Mouse (Mus musculus): Measurements from ENCODE around the gene Spdye4c. TPM values are rescaled to one million over a fixed set of nuclear protein-coding genes. Genes with fewer than 3 reads are reported as not detected.

Spdye4c gene
- polyA plus RNA-seq, 1 experiment from 2014 or later: not detected

GRCm38 (mm10) chr2:128564195-128564594 lies 26.8 kb upstream of the Spdye4c start:
- no peak overlapping the region for H3K27ac ChIP-seq
- no peaks in the 10 kb centered on the region; the same call in 1 of the 2 replicates for H3K4me1 ChIP-seq
- no peak overlapping the region for H3K4me2 ChIP-seq (replicated peaks)
- no peaks in the 10 kb centered on the region for H3K36me3 ChIP-seq
- no peaks in the 10 kb centered on the region for H3K9me3 ChIP-seq
- no peaks in the 10 kb centered on the region for H3K27me3 ChIP-seq
- WGBS: 89% methylated on average over 3 of the region's 3 CpGs
- H3K9ac ChIP-seq: no peak overlapping the region
- H3K4me3 ChIP-seq: no peak overlapping the region
- ATAC-seq (ENCODE audit: insufficient number of reproducible peaks, insufficient read depth, low FRiP score, low TSS enrichment): no peak

- WGBS: 55% methylated on average over 8 of the region's 8 CpGs
- no peak for ATAC-seq (ENCODE audit: insufficient number of reproducible peaks, insufficient read depth, low FRiP score, low TSS enrichment)
- Histone ChIP-seq H3K27ac (no peak overlapping the region), H3K4me2 (replicated peaks) (no peak overlapping the region), H3K9ac (no peak overlapping the region), H3K4me3 (no peak overlapping the region), H3K27me3 (no peaks in the 10 kb centered on the region), H3K4me1 (no peaks in the 10 kb centered on the region; the same call in 1 of the 2 replicates), H3K36me3 (no peaks in the 10 kb centered on the region), H3K9me3 (no peaks in the 10 kb centered on the region)
These were observed 25.1 kb upstream of the Spdye4c start for GRCm38 (mm10) chr2:128565904-128566303.

- ATAC-seq (ENCODE audit: insufficient number of reproducible peaks, insufficient read depth, low FRiP score, low TSS enrichment): no peak
- no peaks in the 10 kb centered on the region for H3K36me3 ChIP-seq
- H3K27ac ChIP-seq: no peak overlapping the region
- 68% methylated on average over 10 of the region's 10 CpGs for WGBS
- no peaks in the 10 kb centered on the region for H3K9me3 ChIP-seq
- no peak overlapping the region for H3K4me2 ChIP-seq (replicated peaks)
- no peaks in the 10 kb centered on the region; the same call in 1 of the 2 replicates for H3K4me1 ChIP-seq
- no peak overlapping the region for H3K9ac ChIP-seq
- H3K27me3 ChIP-seq: no peaks in the 10 kb centered on the region
- H3K4me3 ChIP-seq: no peak overlapping the region
These were observed 24.5 kb upstream of the Spdye4c start for GRCm38 (mm10) chr2:128566304-128567147.

DNA sequence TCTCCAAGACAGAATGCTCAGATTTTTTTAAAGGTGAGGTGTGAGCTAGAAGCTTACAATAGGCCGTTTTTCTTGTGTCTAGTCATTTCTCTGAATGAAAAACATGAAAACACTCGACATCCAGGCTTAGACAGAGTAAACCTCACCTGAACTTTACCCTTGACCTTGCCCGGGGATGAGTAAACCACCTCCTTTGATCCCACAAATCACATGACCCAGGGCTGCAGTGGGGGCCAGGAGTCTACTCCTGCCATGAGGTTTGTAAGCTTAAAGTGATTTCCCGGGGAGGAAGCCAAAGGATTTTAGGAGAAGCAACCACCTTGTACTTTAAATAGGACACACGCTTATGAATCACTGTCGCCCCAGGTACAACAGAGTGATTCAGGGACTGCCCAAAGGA lies 23.0 kb upstream of the Spdye4c start:
- no peak overlapping the region for H3K4me3 ChIP-seq
- H3K4me1 ChIP-seq: no peaks in the 10 kb centered on the region; the same call in 1 of the 2 replicates
- H3K9me3 ChIP-seq: no peaks in the 10 kb centered on the region
- no peak overlapping the region for H3K4me2 ChIP-seq (replicated peaks)
- no peak for ATAC-seq (ENCODE audit: insufficient number of reproducible peaks, insufficient read depth, low FRiP score, low TSS enrichment)
- H3K27ac ChIP-seq: no peak overlapping the region
- no peaks in the 10 kb centered on the region for H3K36me3 ChIP-seq
- no peaks in the 10 kb centered on the region for H3K27me3 ChIP-seq
- H3K9ac ChIP-seq: no peak overlapping the region
- 68% methylated on average over 6 of the region's 6 CpGs for WGBS

DNA sequence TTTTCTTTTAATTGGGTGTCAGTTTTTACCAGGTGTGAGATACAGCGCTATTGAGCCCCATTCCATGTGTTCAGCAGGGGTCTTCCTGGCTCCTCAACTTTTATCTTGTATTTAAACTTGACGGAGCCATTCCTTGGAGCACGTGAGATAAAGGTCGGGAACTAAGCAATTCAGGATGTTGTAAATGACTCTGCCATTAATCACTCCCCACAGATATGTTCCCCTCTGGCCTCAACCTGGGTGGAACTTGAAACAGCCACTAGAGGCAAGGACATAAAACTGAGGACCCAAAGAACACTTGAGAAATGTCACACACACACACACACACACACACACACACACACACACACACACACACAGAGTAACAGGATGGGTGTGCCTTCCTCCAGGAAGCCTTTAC lies 22.5 kb upstream of the Spdye4c start:
- H3K4me3 ChIP-seq: no peak overlapping the region
- no peaks in the 10 kb centered on the region for H3K9me3 ChIP-seq
- no peaks in the 10 kb centered on the region for H3K27me3 ChIP-seq
- no peak overlapping the region for H3K9ac ChIP-seq
- WGBS: 67% methylated on average over 4 of the region's 4 CpGs
- no peaks in the 10 kb centered on the region; the same call in 1 of the 2 replicates for H3K4me1 ChIP-seq
- H3K27ac ChIP-seq: no peak overlapping the region
- ATAC-seq (ENCODE audit: insufficient number of reproducible peaks, insufficient read depth, low FRiP score, low TSS enrichment): no peak
- H3K4me2 ChIP-seq (replicated peaks): no peak overlapping the region
- H3K36me3 ChIP-seq: no peaks in the 10 kb centered on the region

DNA sequence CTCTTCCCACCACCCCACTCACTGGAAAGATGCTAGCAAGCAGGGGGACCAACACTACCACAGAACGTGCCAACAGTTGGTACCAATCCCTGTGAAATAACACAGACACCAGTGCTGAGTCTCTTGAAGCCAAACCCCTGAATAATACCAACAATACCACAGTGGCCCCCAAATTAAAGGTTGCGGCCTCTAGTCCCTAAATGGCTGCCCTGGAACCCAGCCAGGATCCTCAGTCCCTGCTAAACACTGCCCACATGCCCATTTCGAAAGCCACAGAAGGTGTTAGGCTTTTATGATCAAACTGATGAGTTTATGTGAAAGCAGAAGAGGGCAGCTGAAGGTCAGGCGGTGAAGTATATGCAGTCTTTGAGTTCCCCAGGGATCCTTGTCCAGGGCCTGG lies 20.0 kb upstream of the Spdye4c start:
- Histone ChIP-seq H3K4me2 (replicated peaks) (no peak overlapping the region), H3K4me1 (no peaks in the 10 kb centered on the region; the same call in 1 of the 2 replicates), H3K9ac (no peak overlapping the region), H3K27me3 (no peaks in the 10 kb centered on the region), H3K9me3 (no peaks in the 10 kb centered on the region), H3K36me3 (no peaks in the 10 kb centered on the region), H3K27ac (no peak overlapping the region), H3K4me3 (no peak overlapping the region)
- no peak for ATAC-seq (ENCODE audit: insufficient number of reproducible peaks, insufficient read depth, low FRiP score, low TSS enrichment)
- 85% methylated on average over 4 of the region's 4 CpGs for WGBS

GRCm38 (mm10) chr2:128572726-128573624 lies 18.0 kb upstream of the Spdye4c start:
- peak; percentile 47; the same call in 1 of the 2 replicates for ATAC-seq (ENCODE audit: insufficient number of reproducible peaks, insufficient read depth, low FRiP score, low TSS enrichment)
- 48% methylated on average over 16 of the region's 16 CpGs for WGBS
- H3K36me3 ChIP-seq: no peaks in the 10 kb centered on the region
- no peak overlapping the region for H3K9ac ChIP-seq
- H3K4me1 ChIP-seq: no peaks in the 10 kb centered on the region
- no peak overlapping the region for H3K4me2 ChIP-seq (replicated peaks)
- H3K27ac ChIP-seq: no peak overlapping the region
- no peaks in the 10 kb centered on the region for H3K27me3 ChIP-seq
- H3K9me3 ChIP-seq: no peaks in the 10 kb centered on the region
- no peak overlapping the region for H3K4me3 ChIP-seq

DNA sequence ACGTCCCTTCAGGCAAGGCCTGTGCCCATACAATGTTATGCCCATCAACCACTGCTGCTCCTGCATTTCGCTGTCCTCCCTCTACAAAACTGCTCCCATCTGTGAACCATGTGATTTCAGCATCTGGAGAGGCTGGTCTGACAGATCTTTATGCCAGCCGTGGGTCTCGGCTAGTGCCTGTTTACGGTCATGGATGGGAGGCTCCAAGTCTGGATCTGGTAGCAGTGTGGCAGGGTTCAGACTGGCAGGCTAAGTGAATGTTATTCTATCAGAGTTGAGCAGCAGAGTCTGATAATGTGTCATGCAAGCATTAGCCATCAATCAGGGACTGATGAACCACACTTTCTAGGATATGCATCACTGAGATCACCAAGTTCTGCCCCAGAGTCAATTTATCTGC lies 8.1 kb upstream of the Spdye4c start:
- H3K27me3 ChIP-seq: no peaks in the 10 kb centered on the region
- H3K4me3 ChIP-seq: no peak overlapping the region
- ATAC-seq (ENCODE audit: insufficient number of reproducible peaks, insufficient read depth, low FRiP score, low TSS enrichment): no peak
- H3K27ac ChIP-seq: no peak overlapping the region
- H3K9ac ChIP-seq: no peak overlapping the region
- no peaks in the 10 kb centered on the region for H3K4me1 ChIP-seq
- H3K4me2 ChIP-seq (replicated peaks): no peak overlapping the region
- 48% methylated on average over 5 of the region's 5 CpGs for WGBS
- no peaks in the 10 kb centered on the region for H3K9me3 ChIP-seq
- H3K36me3 ChIP-seq: no peaks in the 10 kb centered on the region

- Histone ChIP-seq H3K36me3 (no peaks in the 10 kb centered on the region), H3K4me2 (replicated peaks) (no peak overlapping the region), H3K4me1 (no peaks in the 10 kb centered on the region), H3K9me3 (no peaks in the 10 kb centered on the region), H3K4me3 (no peak overlapping the region), H3K27ac (no peak overlapping the region), H3K27me3 (no peaks in the 10 kb centered on the region), H3K9ac (no peak overlapping the region)
- ATAC-seq (ENCODE audit: insufficient number of reproducible peaks, insufficient read depth, low FRiP score, low TSS enrichment): no peak
- 86% methylated on average over 7 of the region's 7 CpGs for WGBS
These were observed 1.3 kb downstream of the Spdye4c start for GRCm38 (mm10) chr2:128592301-128592700.

GRCm38 (mm10) chr2:128601534-128601933 lies 10.5 kb downstream of the Spdye4c start:
- Histone ChIP-seq H3K9me3 (no peaks in the 10 kb centered on the region), H3K4me2 (replicated peaks) (no peak overlapping the region), H3K36me3 (no peaks in the 10 kb centered on the region), H3K9ac (no peak overlapping the region), H3K4me3 (no peak overlapping the region), H3K27me3 (no peaks in the 10 kb centered on the region), H3K27ac (no peak overlapping the region), H3K4me1 (no peaks in the 10 kb centered on the region)
- ATAC-seq (ENCODE audit: insufficient number of reproducible peaks, insufficient read depth, low FRiP score, low TSS enrichment): no peak
- WGBS: 30% methylated on average over 2 of the region's 2 CpGs

- no peak for ATAC-seq (ENCODE audit: insufficient number of reproducible peaks, insufficient read depth, low FRiP score, low TSS enrichment)
- WGBS: 80% methylated on average over 5 of the region's 5 CpGs
- H3K4me2 ChIP-seq (replicated peaks): no peak overlapping the region
- no peak overlapping the region for H3K9ac ChIP-seq
- no peak overlapping the region for H3K27ac ChIP-seq
- H3K4me3 ChIP-seq: no peak overlapping the region
- peaks cover 48% of the 10 kb centered on the region for H3K36me3 ChIP-seq
- no peaks in the 10 kb centered on the region; the same call in 1 of the 2 replicates for H3K9me3 ChIP-seq
- no peaks in the 10 kb centered on the region for H3K27me3 ChIP-seq
- no peaks in the 10 kb centered on the region for H3K4me1 ChIP-seq
These were observed 18.3 kb downstream of the Spdye4c start for GRCm38 (mm10) chr2:128609286-128609685.

Measured in embryonic facial prominence, embryonic 12.5 days (tissue).